In genomic region chr11:95120633-95121020, GRCm38 (mm10) we compare ENCODE assay signal across 10 mouse cellular contexts. TPM values are rescaled to one million over a fixed set of nuclear protein-coding genes. Genes with fewer than 3 reads are reported as not detected.
DNase-seq lines count a peak whose midpoint lies in the region; ATAC-seq and TF ChIP-seq lines count a peak whose summit lies in the region.
"Had no signal": no experiment of that assay in that cellular context is flagged by ENCODE, and none has a peak within 500 bp of the region (broad histone marks: within the 10 kb centered on the region; RNA-seq: fewer than 3 reads in every experiment).

No protein-coding gene starts in this region.

- TF ChIP-seq POLR2A in testis, adult 2 months (IDR thresholded peaks at IDR 0.05; ENCODE audit: control insufficient read depth, low read depth, low read length), result no peak

- intact Hi-C loops in gastrocnemius, adult 2 months (cut with DNase I), result no loop called here

- no peak for ATAC-seq in limb, embryonic 15.5 days (ENCODE audit: insufficient number of reproducible peaks, low FRiP score, low TSS enrichment, low read depth)
- ATAC-seq in stomach, postnatal 0 days (ENCODE audit: low FRiP score, low TSS enrichment), result no peak

- no peak for TF ChIP-seq CTCF in gastrocnemius, adult 2 months (IDR thresholded peaks at IDR 0.05)
- TF ChIP-seq CTCF in testis, adult 2 months (IDR thresholded peaks at IDR 0.05; ENCODE audit: control insufficient read depth, insufficient read depth, insufficient replicate concordance, low read depth, low read length), result no peak
- TF ChIP-seq CTCF in stomach, postnatal 0 days (IDR thresholded peaks at IDR 0.05; ENCODE audit: low read depth), result no peak

- H3K36me3 ChIP-seq in testis, adult 2 months (ENCODE audit: control insufficient read depth, insufficient read depth, low read length), result no peaks in the 10 kb centered on the region
- no peaks in the 10 kb centered on the region for H3K36me3 ChIP-seq in limb, embryonic 15.5 days
- H3K36me3 ChIP-seq in stomach, postnatal 0 days (ENCODE audit: control insufficient read depth, insufficient read depth, low read length), result no peaks in the 10 kb centered on the region

- WGBS in limb, embryonic 15.5 days, result under 1% methylated on average over 21 of the region's 21 CpGs
- WGBS in stomach, postnatal 0 days, result 2% methylated on average over 21 of the region's 21 CpGs

- H3K4me2 ChIP-seq in limb, embryonic 15.5 days, result peak overlapping the region; percentile 77
- peak overlapping the region; percentile 59 for H3K4me2 ChIP-seq in stomach, postnatal 0 days (replicated peaks; ENCODE audit: low read depth)

- no peaks in the 10 kb centered on the region for H3K9me3 ChIP-seq in limb, embryonic 15.5 days
- H3K9me3 ChIP-seq in stomach, postnatal 0 days (ENCODE audit: control insufficient read depth, low read length), result no peaks in the 10 kb centered on the region

- peaks cover 11% of the 10 kb centered on the region for H3K4me1 ChIP-seq in testis, adult 2 months (ENCODE audit: control insufficient read depth, insufficient read depth, low read length)
- peaks cover 36% of the 10 kb centered on the region for H3K4me1 ChIP-seq in limb, embryonic 15.5 days
- H3K4me1 ChIP-seq in stomach, postnatal 0 days (replicated peaks; ENCODE audit: control insufficient read depth, insufficient read depth), result peaks cover 3% of the 10 kb centered on the region; the same call in 1 of the 2 replicates

- TF ChIP-seq EP300 in stomach, postnatal 0 days (optimal IDR thresholded peaks at IDR 0.05), result no peak

- DNase-seq in gastrocnemius, adult 2 months, result no peak
- no peak for DNase-seq in gastrocnemius, adult 18-20 months (ENCODE audit: low spot score)
- no peak for DNase-seq in testis, postnatal 14 days (ENCODE audit: low spot score)
- DNase-seq in stomach, postnatal 0 days (ENCODE audit: low spot score), result no peak
- DNase-seq in layer of hippocampus, adult 18-20 months (ENCODE audit: low spot score in 2 of 2), result no peak
- DNase-seq in frontal cortex, adult 2 months (ENCODE audit: extremely low spot score in 1 of 2, low spot score in 1 of 2), result no peak
- DNase-seq: kidney, adult 9 months; lung, adult 2 months had no signal

- H3K9ac ChIP-seq in limb, embryonic 15.5 days, result peak overlapping the region; percentile 31; the same call in 1 of the 2 replicates
- H3K9ac ChIP-seq in stomach, postnatal 0 days (ENCODE audit: low read length), result peak overlapping the region; percentile 38; the same call in 1 of the 2 replicates

- H3K27ac ChIP-seq in gastrocnemius, adult 2 months, result no peak overlapping the region
- H3K27ac ChIP-seq in testis, adult 2 months (ENCODE audit: control insufficient read depth, insufficient read depth, low read depth, low read length), result no peak overlapping the region
- 0 out of 2 replicates have a peak overlapping the region, but pooled peaks have one; percentile 22 for H3K27ac ChIP-seq in limb, embryonic 15.5 days
- H3K27ac ChIP-seq in stomach, postnatal 0 days (replicated peaks), result no peak overlapping the region

- H3K27me3 ChIP-seq in testis, adult 2 months (ENCODE audit: control insufficient read depth, insufficient read depth, low read length), result no peaks in the 10 kb centered on the region; the same call in 1 of the 2 replicates
- H3K27me3 ChIP-seq in limb, embryonic 15.5 days, result peaks cover 80% of the 10 kb centered on the region
- peaks cover 8% of the 10 kb centered on the region; the same call in 1 of the 2 replicates for H3K27me3 ChIP-seq in stomach, postnatal 0 days (ENCODE audit: control insufficient read depth, insufficient read depth, low read length)

- H3K4me3 ChIP-seq in gastrocnemius, adult 2 months, result peak overlapping the region; percentile 65
- peak overlapping the region; percentile 22 for H3K4me3 ChIP-seq in testis, adult 2 months (ENCODE audit: control insufficient read depth, low read depth, low read length)
- H3K4me3 ChIP-seq in limb, embryonic 15.5 days, result peak overlapping the region; percentile 50
- peak overlapping the region; percentile 40 for H3K4me3 ChIP-seq in stomach, postnatal 0 days (ENCODE audit: low read depth, low read length)

RNA-seq across cellular contexts. Expression of gene Dlx3, which starts 0.7 kb away (rescaled TPM):
- not detected for total RNA-seq in gastrocnemius, adult 2 months (2021)
- not detected for total RNA-seq in gastrocnemius, adult 18-20 months (2021)
- polyA plus RNA-seq in testis, adult 2 months (2012; rRNA removed), result 0.04 TPM in 2 replicates
- 17.7 and 20.9 TPM in 2 replicates for polyA plus RNA-seq in limb, embryonic 15.5 days (2015; fragmentation: Nextera tagmentation; extraction: Ambion mirVana)
- polyA plus RNA-seq in stomach, postnatal 0 days (2015; fragmentation: Nextera tagmentation; extraction: Ambion mirVana), result 8.0 and 8.5 TPM in 2 replicates
- not detected for total RNA-seq in layer of hippocampus, adult 18-20 months (2021)
- 0.19 TPM in 1 of 2 replicates, not detected in the other for polyA plus RNA-seq in frontal cortex, adult 2 months (2012; rRNA removed)

RNA-seq across cellular contexts. Expression of gene Dlx4, which starts 25.4 kb away (rescaled TPM):
- not detected for total RNA-seq in gastrocnemius, adult 2 months (2021)
- total RNA-seq in gastrocnemius, adult 18-20 months (2021), result not detected
- polyA plus RNA-seq in testis, adult 2 months (2012; rRNA removed), result 1.4 and 2.1 TPM in 2 replicates
- 3.3 and 4.4 TPM in 2 replicates for polyA plus RNA-seq in limb, embryonic 15.5 days (2015; fragmentation: Nextera tagmentation; extraction: Ambion mirVana)
- 1.6 and 1.7 TPM in 2 replicates for polyA plus RNA-seq in stomach, postnatal 0 days (2015; fragmentation: Nextera tagmentation; extraction: Ambion mirVana)
- total RNA-seq in layer of hippocampus, adult 18-20 months (2021), result under 1 TPM; 0.13 to 0.17 TPM
- 0.08 TPM in 1 of 2 replicates, not detected in the other for polyA plus RNA-seq in frontal cortex, adult 2 months (2012; rRNA removed)

RNA-seq across cellular contexts. Expression of gene Itga3, which starts 44.0 kb away (rescaled TPM):
- total RNA-seq in gastrocnemius, adult 2 months (2021), result 1 to 10 TPM; 4.3 to 5.2 TPM
- 1 to 10 TPM; 4.7 to 5.0 TPM for total RNA-seq in gastrocnemius, adult 18-20 months (2021)
- polyA plus RNA-seq in testis, adult 2 months (2012; rRNA removed), result 1.5 and 2.2 TPM in 2 replicates
- polyA plus RNA-seq in limb, embryonic 15.5 days (2015; fragmentation: Nextera tagmentation; extraction: Ambion mirVana), result 8.9 and 9.5 TPM in 2 replicates
- 15.6 and 17.0 TPM in 2 replicates for polyA plus RNA-seq in stomach, postnatal 0 days (2015; fragmentation: Nextera tagmentation; extraction: Ambion mirVana)
- total RNA-seq in layer of hippocampus, adult 18-20 months (2021), result 10 to 100 TPM; 11.2 to 14.0 TPM
- polyA plus RNA-seq in frontal cortex, adult 2 months (2012; rRNA removed), result 12.7 and 14.0 TPM in 2 replicates
